Mouse (Mus musculus): Measurements from ENCODE around the gene Tssk1.

DNA sequence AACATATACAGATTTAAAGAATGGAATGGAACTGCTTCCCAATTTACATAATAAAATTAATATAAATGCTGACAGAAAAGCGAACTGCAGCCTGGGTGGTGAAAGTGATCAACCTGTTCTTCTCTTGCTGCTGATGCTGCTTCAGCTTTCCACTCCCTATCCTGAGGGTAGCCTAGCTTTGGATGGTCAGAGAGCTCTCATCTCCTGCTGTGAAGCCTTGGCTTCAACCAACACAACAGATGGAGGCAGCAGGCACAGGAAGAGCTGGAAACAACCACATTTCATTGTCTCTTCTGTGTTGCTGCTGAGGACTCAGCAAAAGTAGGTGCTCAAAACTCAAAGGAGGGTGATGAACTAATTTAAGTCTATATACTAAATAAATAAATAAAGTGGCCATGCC, 42.2 kb upstream of the Tssk1 start:
- TF ChIP-seq MAFK (IDR thresholded peaks at IDR 0.05; ENCODE audit: insufficient read depth, low read depth, low read length) (no peak), ZC3H11A (IDR thresholded peaks at IDR 0.05; ENCODE audit: borderline replicate concordance, low read depth, low read length) (no peak)

Measured in ES-E14 (cell line).